Mouse (Mus musculus) adrenal gland, adult 18-20 months (tissue): ENCODE results near the gene Nhlrc1. TPM values are rescaled to one million over a fixed set of nuclear protein-coding genes. Genes with fewer than 3 reads are reported as not detected.

Experiments used
- total RNA-seq, 2 experiments: library from RNA; stranded (reverse); gene quantifications; 1 replicate in 1 of 2; 2 replicates in 1 of 2; pipeline ENCODE4 v1.2.3; 2021

Nhlrc1 gene
- total RNA-seq, 2 experiments from 2014 or later, result 4.8 to 5.9 TPM

Other genes with a start within 250 kb of the Nhlrc1 start
- gene Kif13a, start 85.0 kb downstream of the Nhlrc1 start, total RNA-seq, result 10 to 100 TPM; 27.1 to 30.5 TPM
- gene Kdm1b, start 28.6 kb upstream of the Nhlrc1 start, total RNA-seq, result 10 to 100 TPM; 10.2 to 11.1 TPM
- gene Tpmt, start 29.9 kb upstream of the Nhlrc1 start, total RNA-seq, result 10 to 100 TPM in 1 of 2 experiments, 1 to 10 TPM in 1; 5.4 to 10.3 TPM
- 10 to 100 TPM; 40.2 to 54.4 TPM for gene Dek, start 91.4 kb upstream of the Nhlrc1 start, total RNA-seq
- gene Rnf144b, start 107.8 kb upstream of the Nhlrc1 start, total RNA-seq, result 1 to 10 TPM; 4.4 to 5.0 TPM